Mouse (Mus musculus) midbrain, embryonic 12.5 days (tissue): Measurements from ENCODE around the gene Lin37. TPM values are rescaled to one million over a fixed set of nuclear protein-coding genes. Genes with fewer than 3 reads are reported as not detected.

ENCODE experiments used
- ATAC-seq: fragments of 200-750 bp; cut with Nextera tagmentation; 2 replicates; pipeline ENCODE4 v1.8.0; 2017; ENCODE audit warnings: low read depth, moderate TSS enrichment, moderate library complexity; ENCODE audit not compliant: low FRiP score
- H3K27ac ChIP-seq: fragments of 300-500 bp; sonication (generic); replicated peaks from 2 replicates; pipeline ENCODE4 v1.5.1; 2016; ENCODE audit warnings: mild to moderate bottlenecking
- H3K27me3 ChIP-seq: fragments of 300-500 bp; sonication (generic); 2 replicates; pipeline ENCODE4 v1.6.1; 2016; ENCODE audit warnings: mild to moderate bottlenecking
- H3K36me3 ChIP-seq: fragments of 300-500 bp; sonication (generic); 2 replicates; pipeline ENCODE4 v1.6.1; 2016
- H3K4me1 ChIP-seq: fragments of 300-500 bp; sonication (generic); 2 replicates; pipeline ENCODE4 v1.6.1; 2016
- H3K4me2 ChIP-seq: fragments of 300-500 bp; sonication (generic); replicated peaks from 2 replicates; pipeline ENCODE4 v1.6.1; 2016; ENCODE audit warnings: mild to moderate bottlenecking, moderate library complexity
- H3K4me3 ChIP-seq: fragments of 300-500 bp; sonication (generic); 2 replicates; pipeline ENCODE4 v1.5.1; 2016; ENCODE audit warnings: mild to moderate bottlenecking
- H3K9ac ChIP-seq: fragments of 300-500 bp; sonication (generic); replicated peaks from 2 replicates; pipeline ENCODE4 v1.6.1; 2016; ENCODE audit warnings: mild to moderate bottlenecking, moderate library complexity
- H3K9me3 ChIP-seq: fragments of 300-500 bp; sonication (generic); 2 replicates; pipeline ENCODE4 v1.6.1; 2016; ENCODE audit warnings: mild to moderate bottlenecking
- WGBS: fragments of 180-500 bp; shearing (Covaris S2); methylation state at CpG from one replicate; pipeline ENCODE4 v1.1.7; 2016; 5-methylcytosine and 5-hydroxymethylcytosine counted together
- microRNA-seq: library from miRNA; unstranded; fragments of <30 nt; microRNA quantifications from one replicate; pipeline ENCODE4, GENCODE M21; 2017
- polyA plus RNA-seq: library from polyadenylated mRNA; unstranded; fragments of >200 nt; fragmentation: Nextera tagmentation; extraction: Ambion mirVana; gene quantifications from 2 replicates; pipeline ENCODE4 v1.2.1, GENCODE M21; 2016

Gene Lin37
- polyA plus RNA-seq, 1 experiment from 2014 or later, result 53.0 TPM

DNA sequence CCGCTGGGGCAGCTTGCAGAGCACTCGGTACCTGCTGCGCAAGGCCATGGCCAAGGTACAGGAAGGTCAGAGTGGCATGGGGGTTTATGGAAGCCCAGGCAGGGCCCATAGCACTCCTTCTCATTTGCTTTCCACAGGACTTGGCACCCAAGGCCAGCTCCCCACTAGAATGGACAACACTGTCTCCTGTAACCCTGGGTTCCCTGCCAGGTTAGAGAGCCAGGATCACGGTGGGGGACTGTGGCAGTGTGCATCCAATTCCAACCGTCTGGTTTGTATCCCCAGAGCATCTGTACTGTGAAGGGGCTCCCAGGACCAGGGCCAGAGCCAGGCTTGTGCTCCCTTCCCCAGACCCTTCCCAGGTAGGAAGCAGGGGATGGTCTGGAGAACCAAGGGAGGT, 38.8 kb downstream of the Lin37 start:
- Histone ChIP-seq H3K4me2 (no peak overlapping the region), H3K36me3 (peaks cover 39% of the 10 kb centered on the region), H3K27me3 (peaks cover 11% of the 10 kb centered on the region), H3K4me1 (peaks cover 4% of the 10 kb centered on the region; the same call in 1 of the 2 replicates), H3K9ac (no peak overlapping the region), H3K9me3 (no peaks in the 10 kb centered on the region), H3K4me3 (no peak overlapping the region), H3K27ac (peak overlapping the region; percentile 42)
- 81% methylated on average over 5 of the region's 5 CpGs for WGBS
- ATAC-seq, result no peak

GRCm38 (mm10) chr7:30520396-30520795, 39.2 kb downstream of the Lin37 start:
- Histone ChIP-seq H3K27ac (no peak overlapping the region; the same call in 1 of the 2 replicates), H3K4me1 (0 out of 2 replicates have a peak, but pooled peaks cover 4% of the 10 kb centered on the region), H3K4me2 (no peak overlapping the region), H3K27me3 (peaks cover 11% of the 10 kb centered on the region), H3K9me3 (no peaks in the 10 kb centered on the region), H3K9ac (no peak overlapping the region), H3K36me3 (peaks cover 34% of the 10 kb centered on the region), H3K4me3 (no peak overlapping the region)
- ATAC-seq, result no peak
- 55% methylated on average over 4 of the region's 4 CpGs for WGBS

GRCm38 (mm10) chr7:30518325-30518724, 41.3 kb downstream of the Lin37 start:
- Histone ChIP-seq H3K4me2 (no peak overlapping the region), H3K9me3 (no peaks in the 10 kb centered on the region), H3K4me3 (no peak overlapping the region), H3K27ac (no peak overlapping the region), H3K9ac (no peak overlapping the region), H3K4me1 (0 out of 2 replicates have a peak, but pooled peaks cover 4% of the 10 kb centered on the region), H3K36me3 (peaks cover 13% of the 10 kb centered on the region), H3K27me3 (peaks cover 11% of the 10 kb centered on the region)
- ATAC-seq, result no peak
- 45% methylated on average over 8 of the region's 8 CpGs for WGBS

GRCm38 (mm10) chr7:30515003-30515760, 44.5 kb downstream of the Lin37 start:
- Histone ChIP-seq H3K9ac (no peak overlapping the region), H3K27ac (no peak overlapping the region), H3K9me3 (no peaks in the 10 kb centered on the region), H3K36me3 (no peaks in the 10 kb centered on the region), H3K27me3 (peaks cover 11% of the 10 kb centered on the region), H3K4me2 (no peak overlapping the region), H3K4me3 (no peak overlapping the region), H3K4me1 (no peaks in the 10 kb centered on the region)
- 60% methylated on average over 24 of the region's 24 CpGs for WGBS
- no peak for ATAC-seq

DNA sequence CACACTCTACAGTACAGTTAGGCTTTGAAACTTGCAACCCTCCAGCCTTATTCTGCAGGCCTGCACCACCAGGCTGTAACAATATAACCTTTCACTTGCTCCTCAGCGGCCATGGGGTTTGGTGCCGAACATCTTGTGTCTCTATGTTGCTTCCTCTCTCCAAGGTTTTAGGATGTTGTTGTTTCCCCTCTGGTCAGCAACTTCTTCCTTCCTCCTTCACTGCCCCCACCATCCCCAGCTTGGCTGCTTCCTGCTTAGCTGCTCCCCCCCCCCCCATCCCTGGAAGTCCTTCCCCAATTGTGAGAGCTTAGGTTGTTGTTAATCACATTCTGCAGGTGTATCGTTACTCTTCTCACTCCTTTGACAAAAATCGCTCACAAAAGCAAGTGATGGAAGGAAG, 51.6 kb downstream of the Lin37 start:
- no peak overlapping the region for H3K4me2 ChIP-seq
- no peak overlapping the region for H3K27ac ChIP-seq
- no peak for ATAC-seq
- H3K9me3 ChIP-seq, result no peaks in the 10 kb centered on the region
- H3K27me3 ChIP-seq, result no peaks in the 10 kb centered on the region
- no peaks in the 10 kb centered on the region for H3K36me3 ChIP-seq
- no peak overlapping the region for H3K4me3 ChIP-seq
- 75% methylated on average over 4 of the region's 4 CpGs for WGBS
- no peaks in the 10 kb centered on the region for H3K4me1 ChIP-seq
- no peak overlapping the region for H3K9ac ChIP-seq

Small RNA genes lying within 50 kb of the gene (microRNA-seq; reads per million reads assigned to microRNA genes)
- 1.4 reads per million for gene Gm38670
- gene Mir3569, result not detected

Other genes with a start within 250 kb of the Lin37 start
- gene Syne4, start 245.0 kb downstream of the Lin37 start, polyA plus RNA-seq, result 17.5 and 19.0 TPM in 2 replicates
- 0.63 TPM in 1 of 2 replicates, not detected in the other for gene E130208F15Rik, start 238.1 kb downstream of the Lin37 start, polyA plus RNA-seq
- 22.2 and 27.4 TPM in 2 replicates for gene Sdhaf1, start 235.9 kb downstream of the Lin37 start, polyA plus RNA-seq
- 9.1 and 9.5 TPM in 2 replicates for gene Lrfn3, start 197.1 kb downstream of the Lin37 start, polyA plus RNA-seq
- gene Tyrobp, start 146.1 kb downstream of the Lin37 start, polyA plus RNA-seq, result 18.3 and 24.4 TPM in 2 replicates
- gene Hcst, start 140.0 kb downstream of the Lin37 start, polyA plus RNA-seq, result not detected in 2 replicates
- gene Nfkbid, start 138.1 kb downstream of the Lin37 start, polyA plus RNA-seq, result 1.4 TPM in 2 replicates
- gene Aplp1, start 114.3 kb downstream of the Lin37 start, polyA plus RNA-seq, result 301 and 324 TPM in 2 replicates
- gene Kirrel2, start 102.1 kb downstream of the Lin37 start, polyA plus RNA-seq, result 1.6 and 4.7 TPM in 2 replicates
- 0.58 and 1.1 TPM in 2 replicates for gene Nphs1, start 101.5 kb downstream of the Lin37 start, polyA plus RNA-seq
- 0.39 TPM in 1 of 2 replicates, not detected in the other for gene Prodh2, start 66.2 kb downstream of the Lin37 start, polyA plus RNA-seq
- 96.3 and 99.5 TPM in 2 replicates for gene Arhgap33, start 24.8 kb downstream of the Lin37 start, polyA plus RNA-seq
- gene Hspb6, start 7.7 kb downstream of the Lin37 start, polyA plus RNA-seq, result 5.8 and 6.2 TPM in 2 replicates
- 15.1 TPM in 2 replicates for gene Proser3, start 7.5 kb downstream of the Lin37 start, polyA plus RNA-seq
- 83.1 and 88.4 TPM in 2 replicates for gene U2af1l4, start 3.5 kb upstream of the Lin37 start, polyA plus RNA-seq
- gene Gm49396, start 3.5 kb upstream of the Lin37 start, polyA plus RNA-seq, result 21.8 and 23.5 TPM in 2 replicates
- gene Psenen, start 3.8 kb upstream of the Lin37 start, polyA plus RNA-seq, result 130 and 144 TPM in 2 replicates
- 5.9 and 8.2 TPM in 2 replicates for gene Igflr1, start 5.6 kb upstream of the Lin37 start, polyA plus RNA-seq
- gene Kmt2b, start 28.9 kb upstream of the Lin37 start, polyA plus RNA-seq, result 11.4 and 13.6 TPM in 2 replicates
- 0.34 and 0.47 TPM in 2 replicates for gene Zbtb32, start 39.1 kb upstream of the Lin37 start, polyA plus RNA-seq
- 0.75 and 0.85 TPM in 2 replicates for gene Upk1a, start 53.0 kb upstream of the Lin37 start, polyA plus RNA-seq
- 801 and 832 TPM in 2 replicates for gene Cox6b1, start 66.3 kb upstream of the Lin37 start, polyA plus RNA-seq
- not detected in 2 replicates for gene Etv2, start 76.0 kb upstream of the Lin37 start, polyA plus RNA-seq
- gene Rbm42, start 90.5 kb upstream of the Lin37 start, polyA plus RNA-seq, result 153 and 154 TPM in 2 replicates
- 49.0 and 50.4 TPM in 2 replicates for gene Haus5, start 105.2 kb upstream of the Lin37 start, polyA plus RNA-seq
- gene Pmis2, start 111.8 kb upstream of the Lin37 start, polyA plus RNA-seq, result not detected in 2 replicates
- not detected in 2 replicates for gene 2200002J24Rik, start 139.1 kb upstream of the Lin37 start, polyA plus RNA-seq
- 1.1 and 2.0 TPM in 2 replicates for gene Atp4a, start 152.4 kb upstream of the Lin37 start, polyA plus RNA-seq
- 149 and 152 TPM in 2 replicates for gene Tmem147, start 169.7 kb upstream of the Lin37 start, polyA plus RNA-seq
- 0.65 and 1.6 TPM in 2 replicates for gene Gapdhs, start 183.8 kb upstream of the Lin37 start, polyA plus RNA-seq
- gene Sbsn, start 191.6 kb upstream of the Lin37 start, polyA plus RNA-seq, result 1.6 and 1.8 TPM in 2 replicates
- gene Dmkn, start 203.9 kb upstream of the Lin37 start, polyA plus RNA-seq, result 0.20 and 0.38 TPM in 2 replicates
- not detected in 2 replicates for gene Krtdap, start 228.1 kb upstream of the Lin37 start, polyA plus RNA-seq